Mouse (Mus musculus): Measurements from ENCODE around the gene Nectin4.
"Not testable (repeated sequence)": the region's sequence is repeated elsewhere in the genome, so short reads cannot be mapped to it uniquely, and the experiment has no call there.

Nectin4 gene

DNA sequence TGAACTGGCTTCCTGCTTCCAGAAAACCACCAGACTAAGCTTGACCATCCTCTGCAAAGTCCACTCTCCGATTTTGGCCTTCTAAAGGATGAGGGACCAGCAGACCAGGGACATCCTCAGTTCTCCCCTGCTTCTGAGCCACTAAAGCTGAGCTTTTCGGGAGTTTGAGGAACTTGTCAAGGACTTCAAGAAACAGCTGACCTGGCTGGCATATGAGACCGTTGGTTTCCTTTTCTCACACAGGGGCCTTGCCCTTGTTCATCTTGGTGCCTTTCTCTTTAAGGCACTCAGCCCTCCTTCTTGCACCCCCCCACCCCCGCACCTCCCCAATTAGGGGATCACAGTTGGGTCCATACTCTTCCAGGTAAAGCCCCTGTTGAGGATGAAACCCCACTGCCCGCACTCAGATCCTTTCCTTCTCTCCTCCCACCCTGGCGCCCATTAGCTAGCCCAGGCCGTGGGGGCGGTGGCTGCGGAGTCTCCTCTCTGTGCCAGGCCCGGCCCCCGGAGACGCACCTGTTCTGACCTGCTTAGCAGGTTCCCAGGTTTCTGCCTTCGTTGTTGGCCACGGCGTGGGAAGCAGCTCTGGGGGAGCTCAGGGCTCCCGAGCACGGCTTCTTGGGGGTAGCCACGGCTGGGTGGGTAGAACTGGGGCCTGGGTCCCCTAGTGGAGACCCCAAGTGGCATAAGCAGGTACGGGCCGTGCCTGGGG, at the start of gene Nectin4:
Gene Nectin4, plus strand, starts transcription at position 255 of the 712 bp plus-strand sequence.
- DNase-seq (ENCODE audit: low spot score in 2 of 2) = no peak

DNA sequence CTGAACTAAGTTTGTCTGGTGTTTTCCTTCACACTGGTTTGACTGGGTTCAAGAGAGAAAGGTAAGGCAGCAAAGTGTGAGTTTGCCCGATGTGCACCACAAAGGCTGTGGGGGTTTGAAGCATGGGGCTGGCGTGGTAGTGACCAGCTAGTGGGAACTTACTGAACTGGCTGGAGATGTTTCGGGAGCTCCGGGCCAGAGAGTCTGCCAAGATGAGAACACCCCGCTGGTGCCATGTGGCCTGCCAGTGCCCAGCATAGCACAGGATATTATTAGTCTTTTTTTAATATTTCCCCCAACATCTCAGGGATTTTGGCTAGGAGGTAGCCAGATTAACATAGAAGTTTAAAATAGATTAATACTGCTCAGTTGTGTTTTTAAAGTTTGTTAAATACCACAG, 49.7 kb upstream of the Nectin4 start:
- no peak for DNase-seq (ENCODE audit: low spot score in 2 of 2)

DNA sequence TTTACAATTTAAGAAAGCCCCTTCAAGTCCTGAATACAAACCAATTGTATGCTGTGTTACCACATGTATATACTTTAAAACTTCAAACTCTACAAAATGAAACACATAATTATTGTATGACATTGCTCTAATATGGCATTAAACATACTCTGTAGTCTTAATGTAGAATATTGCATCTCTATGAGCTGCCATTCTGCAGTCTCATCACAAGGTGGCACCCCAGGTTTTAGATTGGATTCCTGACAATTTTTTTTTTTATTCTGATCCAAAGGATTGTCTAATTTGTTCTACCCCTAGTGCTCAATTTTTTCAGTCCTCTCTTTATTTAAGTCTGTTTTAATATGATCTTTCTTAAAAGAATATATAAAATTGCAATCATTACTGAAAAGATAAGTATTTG, 48.5 kb upstream of the Nectin4 start:
- DNase-seq (ENCODE audit: low spot score in 2 of 2) = peak in 1 of 2 experiments; percentile 18

DNA sequence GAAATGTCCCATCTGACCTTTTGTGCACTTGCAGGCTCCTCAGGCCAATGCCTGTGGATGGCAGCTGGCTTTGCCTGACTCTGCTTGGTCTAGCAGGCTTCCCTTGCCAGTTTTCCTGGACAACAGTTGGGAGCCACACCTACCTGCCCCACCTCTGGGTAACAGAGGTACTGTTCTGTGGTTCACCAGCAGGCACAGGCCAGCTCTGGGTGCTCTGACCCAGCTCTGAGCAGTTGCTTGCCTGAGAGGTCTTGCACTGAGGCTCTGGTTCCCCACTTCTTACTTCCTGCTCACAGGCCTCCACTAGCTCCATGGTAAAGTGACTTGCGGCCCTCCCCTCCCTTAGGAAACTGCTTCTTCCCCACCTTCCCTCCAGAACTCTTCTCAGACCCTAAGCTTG, 47.9 kb upstream of the Nectin4 start:
- DNase-seq (ENCODE audit: low spot score in 2 of 2) = no peak

DNA sequence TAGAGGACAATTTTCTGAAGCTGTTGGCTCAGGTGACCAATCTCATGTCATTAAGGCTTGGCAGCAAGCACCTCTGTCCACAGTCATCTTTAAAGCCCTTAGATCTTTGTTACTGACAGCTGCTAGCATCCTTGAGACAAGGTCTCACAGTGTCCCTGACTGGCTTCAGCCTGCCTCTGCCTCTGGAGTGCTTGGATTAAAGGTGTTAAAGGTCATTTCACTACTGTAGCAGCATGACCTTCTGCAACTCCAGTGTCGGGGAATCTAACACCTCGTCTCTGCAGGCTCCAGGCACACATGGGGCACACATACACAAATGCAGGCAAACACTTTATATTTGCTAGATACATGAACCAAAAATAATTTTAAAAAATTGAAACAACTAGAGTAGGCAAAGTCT, 44.3 kb upstream of the Nectin4 start:
- DNase-seq (ENCODE audit: low spot score in 2 of 2) = no peak

DNA sequence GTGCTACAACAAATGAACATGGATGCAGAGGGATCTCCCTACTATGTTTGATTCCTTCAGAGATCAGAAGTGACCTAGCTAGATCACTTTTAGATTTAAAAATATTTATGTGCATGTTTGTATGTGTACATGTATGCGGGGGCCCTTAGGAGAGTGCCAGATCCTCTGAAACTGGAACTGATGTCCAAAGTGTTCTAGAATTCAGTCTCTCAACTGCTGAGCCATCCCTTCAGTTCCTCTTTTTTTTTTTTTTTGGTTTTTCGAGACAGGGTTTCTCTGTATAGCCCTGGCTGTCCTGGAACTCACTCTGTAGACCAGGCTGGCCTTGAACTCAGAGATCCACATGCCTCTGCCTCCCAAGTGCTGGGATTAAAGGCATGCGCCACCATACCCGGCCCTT, 43.3 kb upstream of the Nectin4 start:
- not testable (repeated sequence) for DNase-seq (ENCODE audit: low spot score in 2 of 2)

DNA sequence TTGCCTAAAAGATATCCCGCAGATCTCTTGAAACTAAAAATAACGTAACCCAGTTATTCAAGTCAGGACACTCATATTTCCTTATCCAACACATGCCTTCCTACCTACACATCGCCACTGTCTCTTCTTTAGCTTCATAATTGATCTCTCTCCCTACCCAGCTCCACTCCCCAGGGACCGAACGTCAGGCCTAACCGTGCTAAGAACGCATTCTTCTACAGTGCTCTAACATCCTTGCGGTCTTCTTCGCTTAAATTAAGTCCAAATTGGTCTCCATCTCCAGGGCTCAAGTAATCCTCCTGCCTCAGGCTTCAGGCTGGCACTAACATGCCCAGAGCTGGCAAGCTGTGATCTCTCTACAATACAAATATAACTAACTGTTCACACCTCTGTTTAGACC, 41.7 kb upstream of the Nectin4 start:
- no peak for DNase-seq (ENCODE audit: low spot score in 2 of 2)

DNA sequence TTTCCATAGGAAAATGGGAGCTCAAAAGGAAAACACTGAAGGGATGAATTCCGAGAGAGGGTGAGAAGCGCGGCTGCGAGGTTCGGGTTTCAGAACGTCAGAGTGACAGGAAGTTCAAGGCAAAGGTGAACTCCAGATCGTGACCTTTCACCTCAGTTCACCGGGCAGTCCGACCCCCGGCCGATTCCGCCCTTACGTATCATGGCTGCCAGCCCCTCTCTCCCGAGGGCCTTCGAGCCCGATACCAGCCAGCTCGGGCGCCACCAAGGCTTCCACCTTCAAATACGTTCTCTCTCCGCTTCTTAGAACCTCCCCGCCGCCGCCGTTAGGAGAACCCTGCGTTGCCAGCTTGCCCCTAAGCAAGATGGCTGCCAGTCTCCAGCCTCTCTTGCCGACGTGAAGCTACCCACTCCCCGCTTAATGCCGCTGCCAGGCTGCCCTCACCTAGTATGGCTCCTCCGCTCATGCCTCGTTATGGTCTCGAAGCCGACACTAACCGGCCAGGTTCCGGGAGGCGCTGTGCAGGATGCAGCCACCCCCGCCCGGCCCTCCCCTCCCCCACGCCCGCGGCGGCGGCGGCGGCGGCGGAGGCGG, 41.0 kb upstream of the Nectin4 start, which contains the start of gene Dedd:
Gene Dedd, plus strand, starts transcription at position 307 of the 594 bp plus-strand sequence.
- DNase-seq (ENCODE audit: low spot score in 2 of 2) = peak; percentile 90 to 92

DNA sequence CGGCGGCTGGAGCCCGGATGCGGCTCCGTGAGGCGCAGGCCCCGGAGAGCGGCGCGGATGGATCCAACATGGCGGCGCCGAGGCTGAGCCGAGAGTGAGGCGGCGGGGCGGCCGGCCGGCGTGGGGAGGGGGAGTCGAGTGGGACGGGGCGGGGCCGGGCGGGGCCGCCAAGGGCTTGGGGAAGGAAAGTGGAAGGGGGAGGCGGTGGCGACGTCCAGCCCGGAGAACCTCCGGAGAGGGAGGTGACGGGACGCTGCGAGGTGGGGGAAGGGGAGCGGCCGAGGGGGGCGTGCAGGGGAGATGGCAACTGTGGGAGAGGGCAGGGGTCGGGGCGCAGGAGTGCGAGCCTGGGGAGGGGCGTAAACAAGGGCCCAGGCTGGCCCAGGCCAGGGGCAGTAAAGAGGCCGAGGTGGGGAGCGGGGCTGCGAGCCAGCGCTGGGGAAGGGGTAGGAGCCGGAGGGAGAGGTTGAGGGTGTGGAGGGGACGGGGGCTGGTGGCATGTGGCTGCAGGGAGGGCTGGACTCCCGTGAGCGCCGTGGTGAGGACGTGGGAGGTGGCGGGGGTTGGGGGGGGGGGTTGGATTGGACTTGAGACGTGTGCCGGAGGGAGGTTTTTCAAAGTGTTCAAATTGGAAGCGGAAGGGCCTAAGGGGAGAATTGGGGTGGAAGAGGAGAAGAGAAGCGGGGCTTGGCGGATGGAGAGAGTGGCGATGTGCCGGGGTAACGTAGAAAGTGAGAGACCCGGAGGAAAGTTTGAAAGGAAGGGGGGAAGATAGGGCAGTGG, 40.3 kb upstream of the Nectin4 start:
- peak; percentile 13 to 21 for DNase-seq (ENCODE audit: low spot score in 2 of 2)

DNA sequence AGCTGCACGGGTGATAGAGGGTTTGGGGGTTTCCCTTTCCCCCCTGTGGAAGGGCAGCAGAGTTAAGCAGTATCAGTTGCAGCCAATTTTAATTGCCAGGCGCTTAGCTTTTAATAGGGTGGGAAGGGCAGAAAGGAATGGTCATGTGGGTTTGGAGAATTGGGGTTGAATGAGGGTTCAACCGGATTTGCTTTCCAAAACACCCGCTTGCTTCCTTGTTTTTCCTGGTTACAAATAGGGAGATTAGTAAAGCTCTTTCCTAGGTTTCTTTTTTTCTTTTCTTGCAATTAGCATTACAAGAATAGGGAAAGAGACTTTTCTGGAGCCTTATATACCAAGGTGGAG, 39.7 kb upstream of the Nectin4 start:
- peak in 1 of 2 experiments; percentile 26 for DNase-seq (ENCODE audit: low spot score in 2 of 2)

DNA sequence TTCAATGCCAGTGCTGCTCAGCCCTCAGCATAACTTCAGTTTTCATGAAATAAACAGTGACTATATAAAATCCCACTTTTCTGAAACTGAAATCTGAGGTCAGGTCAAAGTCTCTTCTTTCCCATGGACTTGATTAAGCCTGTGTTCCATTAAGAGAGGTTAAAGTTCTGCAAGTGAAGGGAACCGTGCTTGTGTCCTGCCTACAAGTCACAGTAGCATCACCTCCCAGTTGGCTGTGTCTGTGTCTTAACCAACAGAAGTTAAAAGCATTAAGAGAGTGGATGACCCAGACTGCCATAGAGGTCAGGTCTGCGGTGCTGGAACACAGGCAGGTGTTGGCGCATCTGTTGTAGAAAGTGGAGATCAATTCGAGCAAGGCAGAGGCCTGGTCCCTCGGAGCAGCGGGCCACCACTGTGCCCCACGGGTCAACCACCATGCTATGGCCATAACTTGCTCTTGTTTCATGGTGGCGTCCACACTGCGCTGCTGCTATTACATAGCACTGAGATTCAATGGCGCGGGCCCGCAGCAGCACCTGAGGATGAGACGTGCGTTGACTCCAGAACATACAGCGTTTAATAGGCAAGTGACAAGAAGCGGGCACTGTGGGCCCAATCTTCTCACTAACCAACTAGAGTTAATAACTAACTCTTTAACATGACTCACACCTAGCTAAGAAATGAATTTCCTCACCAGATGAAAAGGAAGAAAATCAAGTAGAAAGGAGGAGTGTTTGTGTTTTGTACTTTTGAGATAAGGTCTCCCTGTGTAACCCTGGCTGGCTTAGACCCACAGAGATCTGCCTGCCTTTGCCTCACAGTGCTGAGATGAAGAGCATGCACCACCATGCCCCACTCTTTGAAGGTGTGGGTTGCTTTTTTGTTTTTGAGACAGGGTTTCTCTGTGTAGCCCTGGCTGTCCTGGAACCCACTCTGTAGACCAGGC, 27.4 kb upstream of the Nectin4 start:
- DNase-seq (ENCODE audit: low spot score in 2 of 2) = no peak

DNA sequence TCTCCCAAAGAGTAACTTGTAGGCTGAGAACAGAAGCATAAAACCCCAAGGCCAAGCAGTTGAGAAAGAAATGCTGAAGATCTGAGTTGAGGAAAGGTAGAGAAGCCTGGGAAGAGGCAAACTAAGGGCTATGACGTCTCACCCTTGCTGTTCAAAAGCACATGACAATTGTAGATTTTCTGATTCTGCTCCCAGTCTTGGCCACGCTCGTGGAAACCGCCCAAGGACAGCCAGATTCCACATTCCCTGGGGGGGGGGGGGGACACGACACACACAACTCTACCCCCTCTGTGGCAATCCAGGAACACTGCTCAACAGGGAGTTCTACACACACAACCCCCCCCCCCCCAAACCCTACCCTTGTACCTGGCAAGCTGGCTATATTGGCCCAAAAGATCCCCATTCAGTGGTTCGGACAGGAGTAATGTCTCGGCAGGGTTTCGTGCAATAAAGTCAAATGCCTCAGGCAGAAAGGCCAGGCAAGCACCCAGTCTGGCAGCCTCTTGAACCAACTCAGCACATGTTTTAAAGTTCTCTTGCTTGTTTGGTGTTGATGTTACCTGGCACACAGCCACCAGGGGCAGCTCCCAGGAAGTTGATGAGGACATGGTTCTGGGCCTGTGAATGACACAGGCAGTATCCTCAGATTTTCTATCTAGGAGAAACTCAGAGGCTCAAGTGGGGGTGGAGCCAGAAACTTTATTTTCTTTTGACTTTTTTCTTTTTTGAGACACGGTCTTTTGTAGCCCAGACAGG, 25.8 kb upstream of the Nectin4 start:
- DNase-seq (ENCODE audit: low spot score in 2 of 2) = no peak

DNA sequence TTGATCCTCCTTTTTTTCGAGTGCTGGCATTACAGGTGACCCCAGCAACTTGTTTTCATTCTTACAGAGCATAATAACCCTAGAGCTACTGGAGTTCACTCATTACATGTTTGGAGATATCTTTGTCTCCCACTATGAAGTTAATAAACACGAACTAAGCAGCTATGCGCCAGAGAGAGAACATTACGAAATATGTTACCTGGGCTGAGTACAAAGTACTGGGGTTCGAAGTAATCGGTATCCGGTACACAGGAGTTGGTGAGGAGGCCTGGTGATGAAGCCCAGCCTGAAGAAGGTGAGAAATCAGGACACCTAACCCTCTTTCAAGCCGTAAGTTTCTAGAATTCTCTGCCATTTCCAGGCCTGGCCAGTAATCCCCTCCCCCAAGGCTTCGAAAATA, 25.2 kb upstream of the Nectin4 start:
- DNase-seq (ENCODE audit: low spot score in 2 of 2) = no peak

DNA sequence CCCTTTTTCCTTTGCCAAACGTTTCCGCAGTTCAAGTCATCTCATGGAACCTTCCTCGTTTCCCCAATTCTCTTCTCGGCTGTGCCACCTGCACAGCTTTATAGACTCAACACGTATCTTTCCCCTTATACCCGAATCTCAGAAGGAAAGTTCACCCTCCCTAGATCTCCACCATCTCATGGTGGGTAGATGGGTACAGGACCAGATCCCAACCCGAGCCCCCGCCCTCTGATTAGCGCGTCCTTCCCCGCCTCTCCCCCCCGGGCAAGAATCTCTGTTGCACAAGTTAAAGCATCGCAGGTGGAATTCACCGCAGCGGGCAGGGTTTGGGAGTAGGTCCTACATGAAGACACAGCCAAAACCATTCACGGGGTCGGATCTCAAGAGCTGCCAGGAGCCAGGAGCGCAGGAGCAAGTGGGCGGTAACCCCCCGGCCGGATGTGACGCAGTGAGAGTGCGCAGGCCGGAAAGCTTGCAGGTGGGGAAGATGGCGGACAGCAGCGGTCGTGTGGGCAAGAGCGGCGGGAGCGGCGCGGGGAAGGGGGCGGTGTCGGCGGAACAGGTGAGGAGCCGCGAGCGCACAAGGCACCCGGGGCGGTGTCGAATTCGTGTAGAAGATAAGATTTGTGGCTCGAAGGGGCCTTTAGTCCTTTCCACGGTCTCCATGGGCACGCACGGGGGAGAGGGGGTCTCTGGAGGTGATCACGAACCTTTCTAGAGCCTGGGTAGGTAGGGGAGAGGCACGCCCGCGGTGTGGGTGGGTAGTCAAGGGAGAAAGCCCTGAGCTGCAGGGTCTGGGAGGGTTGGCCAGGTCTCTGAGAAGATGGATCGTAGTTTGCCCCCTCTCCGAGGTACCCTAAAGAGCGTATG, 24.4 kb upstream of the Nectin4 start, which contains the start of the genes Nit1 and Pfdn2:
Gene Nit1, minus strand, starts transcription at position 422 of the 870 bp plus-strand sequence.
Gene Pfdn2, plus strand, starts transcription at position 446 of the 870 bp plus-strand sequence.
- DNase-seq (ENCODE audit: low spot score in 2 of 2) = peak; percentile 80 to 85

DNA sequence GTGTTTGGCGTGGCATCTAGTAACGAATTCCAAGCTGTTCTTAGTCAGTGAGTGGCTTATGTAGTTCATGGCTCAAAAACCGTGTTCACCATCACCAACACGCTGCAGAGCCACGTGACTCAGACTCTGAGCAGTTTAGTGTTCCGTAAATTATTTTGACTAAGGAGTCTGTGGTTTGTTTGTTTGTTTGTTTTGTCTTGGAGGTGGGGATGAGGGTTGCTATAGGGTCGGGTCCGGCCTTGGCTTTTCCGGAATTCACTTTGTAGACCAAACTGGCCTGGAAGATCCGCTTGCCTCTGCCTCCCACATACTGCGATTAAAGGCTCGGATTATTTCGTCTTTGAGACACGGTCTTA, 23.8 kb upstream of the Nectin4 start:
- no peak for DNase-seq (ENCODE audit: low spot score in 2 of 2)

DNA sequence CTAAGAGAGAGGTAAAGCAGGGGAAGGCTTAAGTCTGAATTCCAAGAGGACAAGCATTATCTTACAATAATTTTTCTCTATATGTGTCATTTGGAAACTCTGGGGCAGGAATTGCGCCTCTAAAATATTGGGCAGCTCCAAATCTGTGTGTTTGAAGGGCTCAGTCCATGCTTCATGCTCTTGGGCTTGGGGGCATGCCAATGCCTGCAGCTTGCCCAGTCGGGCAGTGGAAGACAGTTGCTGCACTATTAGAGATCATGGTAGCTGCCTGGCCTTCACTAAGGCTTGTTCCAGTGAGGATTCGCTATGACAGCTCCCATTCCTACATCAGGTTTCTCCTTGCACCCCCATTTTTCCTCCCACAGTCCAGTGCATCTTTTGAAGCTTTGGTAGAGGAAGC, 21.2 kb upstream of the Nectin4 start:
- no peak for DNase-seq (ENCODE audit: low spot score in 2 of 2)

DNA sequence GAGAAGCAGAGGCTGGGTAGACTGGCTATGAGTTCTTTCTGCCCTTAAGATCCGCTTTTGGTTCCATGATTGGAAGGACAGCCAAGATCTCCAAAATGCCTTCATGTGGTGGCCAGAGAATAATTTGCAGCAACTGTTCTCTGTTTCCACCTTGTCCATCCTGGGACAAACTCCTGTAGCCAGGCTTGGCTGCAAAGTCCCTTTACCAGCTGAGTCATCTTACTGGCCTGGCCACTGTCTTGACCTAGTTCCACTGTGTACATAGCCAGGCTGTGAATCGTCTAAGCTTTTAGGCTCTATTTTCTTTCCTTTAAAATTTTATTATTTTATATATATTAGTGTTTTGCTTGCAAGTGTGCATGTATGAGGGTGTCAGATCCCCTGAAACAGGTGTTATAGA, 20.7 kb upstream of the Nectin4 start:
- DNase-seq (ENCODE audit: low spot score in 2 of 2) = no peak

DNA sequence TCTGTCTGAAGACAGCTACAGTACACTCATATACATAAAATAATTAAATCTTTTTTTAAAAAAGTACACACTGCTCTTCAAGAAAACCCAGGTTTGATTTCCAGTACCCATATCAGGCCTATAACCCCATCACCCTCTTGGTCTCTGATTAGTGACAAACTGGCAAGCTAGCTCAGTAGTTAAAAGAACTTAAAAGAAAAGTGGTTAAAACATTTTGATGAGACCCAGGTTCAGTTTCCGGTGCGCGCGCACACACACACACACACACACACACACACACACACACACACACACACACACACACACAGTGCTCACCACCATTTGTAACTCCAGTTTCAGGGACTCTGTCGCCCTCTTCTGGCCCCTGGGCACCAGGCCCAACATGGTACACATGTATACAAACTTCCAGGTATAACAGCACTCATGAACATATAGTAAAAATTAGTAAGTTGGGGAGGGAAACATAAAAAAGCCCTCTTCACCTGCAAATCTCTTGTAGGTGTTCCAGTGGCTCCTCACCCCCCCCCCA, 14.0 kb upstream of the Nectin4 start:
- peak; percentile 51 to 63 for DNase-seq (ENCODE audit: low spot score in 2 of 2)

DNA sequence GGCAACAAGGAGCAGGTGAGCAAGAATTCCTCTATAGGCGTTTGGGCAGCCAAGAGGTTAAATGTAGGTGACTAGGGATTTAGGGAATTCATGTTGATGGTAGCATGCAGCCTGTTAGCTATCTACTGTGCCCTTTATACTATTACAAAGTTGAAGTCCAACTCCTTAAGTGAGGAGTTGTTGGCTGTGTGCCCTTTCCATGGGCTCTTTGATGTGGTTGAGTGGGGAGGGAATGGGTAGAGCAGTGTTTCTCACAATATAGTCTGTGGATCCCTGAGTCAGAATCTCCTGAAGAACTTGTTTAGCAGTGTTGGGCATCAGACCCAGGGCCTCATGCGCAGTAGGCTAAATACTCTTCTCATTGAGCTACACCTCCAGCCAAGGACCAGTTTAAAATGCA, 13.1 kb upstream of the Nectin4 start:
- DNase-seq (ENCODE audit: low spot score in 2 of 2) = no peak

DNA sequence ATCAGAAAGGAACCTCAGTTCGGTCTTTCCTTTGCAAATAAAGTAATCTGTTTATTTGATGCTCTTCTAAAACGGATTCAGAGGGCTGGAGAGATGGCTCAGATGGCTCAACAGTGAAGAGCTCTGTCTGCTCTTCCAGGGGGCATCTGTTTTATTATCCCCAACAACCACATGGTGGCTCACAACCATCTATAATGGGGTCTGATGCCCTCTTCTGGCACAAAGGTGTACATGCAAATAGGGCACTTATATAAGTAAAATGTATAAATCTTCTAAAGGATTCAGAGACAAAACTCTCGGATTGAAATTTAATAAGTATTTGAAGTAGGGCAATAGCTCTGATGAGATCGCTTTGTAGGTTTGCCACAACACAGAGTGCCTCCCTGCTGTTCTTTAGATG, 11.5 kb upstream of the Nectin4 start:
- DNase-seq (ENCODE audit: low spot score in 2 of 2) = peak; percentile 38 to 61
